Mouse (Mus musculus) megakaryocyte, embryonic 14.5 days (primary cell): ENCODE data around the gene Nfib. TPM values are rescaled to one million over a fixed set of nuclear protein-coding genes. Genes with fewer than 3 reads are reported as not detected.

Source experiments
- H3K27me3 ChIP-seq: replicated peaks from 2 replicates; pipeline ENCODE3; 2012; ENCODE audit warnings: inconsistent platforms
- H3K36me3 ChIP-seq: replicated peaks from 2 replicates; pipeline ENCODE3; 2012; ENCODE audit warnings: low read length, inconsistent platforms, mixed read lengths
- H3K4me1 ChIP-seq: 2 replicates; pipeline ENCODE4 v1.6.1; 2012; ENCODE audit warnings: inconsistent platforms
- H3K4me3 ChIP-seq: replicated peaks from 2 replicates; pipeline ENCODE3; 2012; ENCODE audit warnings: moderate library complexity, mild to moderate bottlenecking, inconsistent platforms
- H3K9me3 ChIP-seq: 2 replicates; pipeline ENCODE4 v1.6.1; 2012; ENCODE audit warnings: inconsistent platforms
- FLI1 ChIP-seq: IDR thresholded peaks from 2 replicates; pipeline ENCODE4 v1.6.1; 2012; ENCODE audit warnings: low read length, inconsistent platforms, mixed read lengths
- GATA1 ChIP-seq: IDR thresholded peaks from 3 replicates; pipeline ENCODE4 v1.6.1; 2012; ENCODE audit warnings: mixed read lengths, low read length, inconsistent platforms, borderline replicate concordance
- polyA plus RNA-seq: library from polyadenylated mRNA; stranded (reverse); fragments of >175 nt; gene quantifications from 2 replicates; pipeline ENCODE4 v1.2.3, GENCODE M21; 2012; ENCODE audit warnings: low replicate concordance; ENCODE audit not compliant: insufficient read depth

Nfib gene
- polyA plus RNA-seq, 1 experiment: 0.01 TPM

- Histone ChIP-seq H3K9me3 (no peaks in the 10 kb centered on the region), H3K36me3 (no peaks in the 10 kb centered on the region), H3K4me3 (no peak overlapping the region), H3K27me3 (no peaks in the 10 kb centered on the region), H3K4me1 (no peaks in the 10 kb centered on the region)
- no peak for TF ChIP-seq FLI1
- TF ChIP-seq GATA1: no peak
Observed at GRCm38 (mm10) chr4:82315710-82316109, 389.8 kb downstream of the Nfib start.

GRCm38 (mm10) chr4:82310924-82311734 lies 394.4 kb downstream of the Nfib start:
- Histone ChIP-seq H3K9me3 (peaks cover 7% of the 10 kb centered on the region; the same call in 1 of the 2 replicates), H3K4me3 (no peak overlapping the region), H3K27me3 (no peaks in the 10 kb centered on the region), H3K36me3 (no peaks in the 10 kb centered on the region), H3K4me1 (no peaks in the 10 kb centered on the region)
- TF ChIP-seq GATA1 (no peak), FLI1 (no peak)

DNA sequence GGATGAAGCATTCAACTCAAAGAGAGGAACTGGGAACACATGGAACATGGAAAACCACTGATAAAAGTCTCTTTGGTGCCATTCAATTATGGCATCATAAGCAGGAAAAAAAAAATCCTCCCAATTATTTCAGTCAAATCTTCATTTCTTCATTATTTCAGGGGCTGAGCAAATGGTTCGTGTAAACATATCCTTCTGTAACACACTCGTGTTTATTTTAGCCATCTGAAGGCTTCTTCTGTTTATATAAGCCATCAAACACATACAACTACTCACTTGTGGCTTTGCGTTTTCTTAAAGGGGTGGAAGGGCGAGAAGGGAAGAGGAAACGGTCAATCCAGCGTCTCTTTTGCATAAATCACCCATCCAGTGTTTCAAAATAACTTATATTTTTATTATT lies 399.5 kb downstream of the Nfib start:
- TF ChIP-seq FLI1: no peak
- TF ChIP-seq GATA1: no peak
- Histone ChIP-seq H3K27me3 (no peaks in the 10 kb centered on the region), H3K4me1 (no peaks in the 10 kb centered on the region), H3K9me3 (peaks cover 11% of the 10 kb centered on the region), H3K4me3 (no peak overlapping the region), H3K36me3 (no peaks in the 10 kb centered on the region)

DNA sequence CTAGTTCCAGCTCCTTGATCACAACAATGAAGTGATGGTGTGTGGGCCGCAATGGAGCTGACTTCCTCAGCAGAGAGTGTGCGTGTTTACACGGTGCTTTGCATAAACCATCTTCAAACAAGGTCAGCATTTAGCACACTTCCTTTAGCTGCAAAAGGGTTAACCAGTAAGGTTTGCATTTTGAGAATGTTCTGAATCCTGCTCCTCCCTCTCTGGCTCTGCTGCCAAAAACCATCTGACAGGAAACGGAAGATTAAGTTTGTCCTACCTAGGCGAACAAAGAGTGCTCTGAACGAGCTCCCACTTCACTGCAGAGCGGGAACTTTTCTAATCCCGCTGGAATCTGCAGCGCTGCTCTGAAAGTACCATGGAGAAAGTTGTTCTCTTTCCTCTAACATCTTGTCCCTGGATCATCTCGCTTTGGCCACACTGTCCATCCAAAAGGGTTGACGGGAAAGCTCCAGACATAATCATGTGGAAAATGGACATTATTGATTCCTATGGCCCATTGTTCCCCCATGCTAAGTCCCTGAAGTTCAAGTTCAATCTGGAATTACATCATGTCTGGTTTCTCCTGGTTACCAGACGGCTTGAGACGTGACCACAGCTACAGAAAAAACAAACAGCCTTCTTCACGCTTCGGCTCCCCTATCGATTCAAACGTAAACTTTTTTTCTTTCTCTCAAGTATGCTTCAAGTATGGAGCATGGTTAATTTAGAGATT lies 401.2 kb downstream of the Nfib start:
- TF ChIP-seq GATA1 (no peak), FLI1 (no peak)
- H3K27me3 ChIP-seq: no peaks in the 10 kb centered on the region
- H3K4me3 ChIP-seq: no peak overlapping the region
- peaks cover 11% of the 10 kb centered on the region for H3K9me3 ChIP-seq
- H3K36me3 ChIP-seq: no peaks in the 10 kb centered on the region
- no peaks in the 10 kb centered on the region for H3K4me1 ChIP-seq

GRCm38 (mm10) chr4:82303362-82303900 lies 402.1 kb downstream of the Nfib start:
- no peak overlapping the region for H3K4me3 ChIP-seq
- H3K36me3 ChIP-seq: no peaks in the 10 kb centered on the region
- peaks cover 11% of the 10 kb centered on the region for H3K9me3 ChIP-seq
- H3K4me1 ChIP-seq: no peaks in the 10 kb centered on the region
- no peaks in the 10 kb centered on the region for H3K27me3 ChIP-seq
- TF ChIP-seq GATA1 (no peak), FLI1 (no peak)

- H3K36me3 ChIP-seq: no peaks in the 10 kb centered on the region
- no peak for TF ChIP-seq FLI1
- TF ChIP-seq GATA1: no peak
Observed at GRCm38 (mm10) chr4:82302901-82303300, 402.6 kb downstream of the Nfib start.

DNA sequence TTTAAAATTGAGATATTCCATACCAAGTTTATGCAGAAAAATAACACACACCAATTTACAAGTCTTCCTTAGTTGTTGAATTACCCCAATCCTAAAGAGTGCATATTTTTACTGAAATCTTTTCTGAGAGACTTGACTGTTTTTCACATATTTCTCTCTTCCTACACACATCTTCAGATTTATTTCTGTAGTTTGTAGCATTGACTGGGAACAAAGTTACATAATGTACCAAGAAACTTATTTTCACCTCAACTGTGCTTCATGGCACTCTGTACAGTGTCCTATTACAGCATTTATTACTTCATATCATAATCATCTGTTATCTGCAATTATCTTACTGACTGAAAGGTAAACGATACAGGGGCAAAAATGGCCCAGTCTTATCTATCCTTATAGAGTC lies 406.9 kb downstream of the Nfib start:
- Histone ChIP-seq H3K4me3 (no peak overlapping the region), H3K27me3 (no peaks in the 10 kb centered on the region)
- TF ChIP-seq FLI1 (no peak), GATA1 (no peak)

More at GRCm38 (mm10) chr4:82302901-82303300, 402.6 kb downstream of the Nfib start:
- Histone ChIP-seq H3K4me3 (no peak overlapping the region), H3K9me3 (peaks cover 11% of the 10 kb centered on the region), H3K27me3 (no peaks in the 10 kb centered on the region), H3K4me1 (no peaks in the 10 kb centered on the region)

DNA sequence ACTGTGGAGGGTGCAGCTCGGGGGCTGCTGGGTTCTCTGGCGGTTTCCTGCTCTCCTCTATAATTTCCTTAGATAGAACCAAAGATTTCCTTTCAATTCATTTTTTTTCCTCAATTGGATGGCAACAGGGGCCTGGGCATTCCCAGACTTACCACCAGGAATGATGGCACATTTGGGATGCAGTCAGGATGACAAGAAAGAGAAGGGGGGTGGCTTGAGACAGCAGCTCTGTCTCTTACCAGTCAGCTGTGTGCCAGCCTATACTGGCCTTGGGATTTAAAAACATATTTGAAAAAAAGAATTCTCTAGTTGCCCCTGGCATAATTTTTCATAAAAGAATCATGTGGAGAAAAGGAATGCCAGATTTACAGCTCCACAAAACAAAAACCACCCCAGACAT lies 408.0 kb downstream of the Nfib start:
- TF ChIP-seq GATA1: no peak
- TF ChIP-seq FLI1: no peak
- no peaks in the 10 kb centered on the region for H3K9me3 ChIP-seq
- no peaks in the 10 kb centered on the region for H3K27me3 ChIP-seq
- no peaks in the 10 kb centered on the region for H3K4me1 ChIP-seq
- no peak overlapping the region for H3K4me3 ChIP-seq
- H3K36me3 ChIP-seq: no peaks in the 10 kb centered on the region

More for the DNA sequence above, 406.9 kb downstream of the Nfib start:
- Histone ChIP-seq H3K9me3 (no peaks in the 10 kb centered on the region), H3K4me1 (no peaks in the 10 kb centered on the region), H3K36me3 (no peaks in the 10 kb centered on the region)

GRCm38 (mm10) chr4:82294066-82294465 lies 411.5 kb downstream of the Nfib start:
- Histone ChIP-seq H3K27me3 (no peaks in the 10 kb centered on the region), H3K4me1 (no peaks in the 10 kb centered on the region), H3K36me3 (no peaks in the 10 kb centered on the region), H3K4me3 (no peak overlapping the region), H3K9me3 (no peaks in the 10 kb centered on the region)
- no peak for TF ChIP-seq FLI1
- TF ChIP-seq GATA1: no peak
